Mouse (Mus musculus): Measurements from ENCODE around the gene Hdac8. TPM values are rescaled to one million over a fixed set of nuclear protein-coding genes. Genes with fewer than 3 reads are reported as not detected.

Hdac8 gene
- polyA plus RNA-seq, 1 experiment from 2014 or later, result 2.2 TPM

GRCm38 (mm10) chrX:102311119-102311518 lies 194.0 kb downstream of the Hdac8 start:
- H3K4me3 ChIP-seq (ENCODE audit: low read depth, low read length), result no peak overlapping the region
- H3K36me3 ChIP-seq (ENCODE audit: control insufficient read depth, insufficient read depth, low read length), result no peaks in the 10 kb centered on the region
- no peaks in the 10 kb centered on the region for H3K9me3 ChIP-seq (replicated peaks; ENCODE audit: control insufficient read depth, low read length)
- H3K27me3 ChIP-seq (ENCODE audit: control insufficient read depth, insufficient read depth, low read length), result peaks cover 8% of the 10 kb centered on the region
- no peak for ATAC-seq (replicated peaks; ENCODE audit: insufficient number of reproducible peaks, low FRiP score, low TSS enrichment)
- H3K4me2 ChIP-seq, result no peak overlapping the region
- no peak overlapping the region for H3K9ac ChIP-seq (ENCODE audit: low read depth, low read length)
- no peaks in the 10 kb centered on the region for H3K4me1 ChIP-seq (ENCODE audit: control insufficient read depth, insufficient read depth, low read length)
- 81% methylated on average over 3 of the region's 3 CpGs for WGBS (ENCODE audit: insufficient replicate concordance)
- H3K27ac ChIP-seq (ENCODE audit: low read depth, low read length), result no peak overlapping the region

DNA sequence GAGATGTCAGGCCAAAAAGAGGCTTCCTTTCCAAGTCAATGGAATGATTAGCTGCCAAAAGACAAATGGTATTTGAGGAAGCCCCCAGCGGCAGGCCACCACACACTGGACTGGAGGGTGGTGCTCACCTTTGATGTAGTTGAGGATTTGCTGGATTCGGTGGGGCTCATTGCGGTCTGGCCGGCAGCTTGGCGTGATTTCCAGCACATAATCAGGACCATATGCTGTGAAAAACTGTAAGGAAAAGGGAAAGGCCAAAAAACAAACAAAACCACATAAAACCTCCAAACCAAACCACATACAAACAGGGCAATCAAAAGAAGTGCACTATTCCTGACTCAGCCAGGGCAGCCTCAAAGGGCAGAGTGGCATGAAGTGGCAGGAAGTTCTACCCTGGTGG lies 197.6 kb downstream of the Hdac8 start:
- 68% methylated on average over 5 of the region's 5 CpGs for WGBS (ENCODE audit: insufficient replicate concordance)
- Histone ChIP-seq H3K27ac (ENCODE audit: low read depth, low read length) (no peak overlapping the region), H3K4me2 (no peak overlapping the region), H3K4me1 (ENCODE audit: control insufficient read depth, insufficient read depth, low read length) (peaks cover 6% of the 10 kb centered on the region), H3K9me3 (replicated peaks; ENCODE audit: control insufficient read depth, low read length) (no peaks in the 10 kb centered on the region), H3K36me3 (ENCODE audit: control insufficient read depth, insufficient read depth, low read length) (no peaks in the 10 kb centered on the region), H3K9ac (ENCODE audit: low read depth, low read length) (no peak overlapping the region), H3K4me3 (ENCODE audit: low read depth, low read length) (no peak overlapping the region), H3K27me3 (ENCODE audit: control insufficient read depth, insufficient read depth, low read length) (peaks cover 16% of the 10 kb centered on the region)
- ATAC-seq (replicated peaks; ENCODE audit: insufficient number of reproducible peaks, low FRiP score, low TSS enrichment), result no peak

- Histone ChIP-seq H3K27ac (ENCODE audit: low read depth, low read length) (no peak overlapping the region), H3K4me3 (ENCODE audit: low read depth, low read length) (no peak overlapping the region), H3K4me1 (ENCODE audit: control insufficient read depth, insufficient read depth, low read length) (peaks cover 6% of the 10 kb centered on the region), H3K36me3 (ENCODE audit: control insufficient read depth, insufficient read depth, low read length) (no peaks in the 10 kb centered on the region), H3K4me2 (no peak overlapping the region), H3K9ac (ENCODE audit: low read depth, low read length) (no peak overlapping the region), H3K27me3 (ENCODE audit: control insufficient read depth, insufficient read depth, low read length) (peaks cover 13% of the 10 kb centered on the region), H3K9me3 (replicated peaks; ENCODE audit: control insufficient read depth, low read length) (no peaks in the 10 kb centered on the region)
- ATAC-seq (replicated peaks; ENCODE audit: insufficient number of reproducible peaks, low FRiP score, low TSS enrichment), result no peak
- WGBS (ENCODE audit: insufficient replicate concordance), result 61% methylated on average over 4 of the region's 4 CpGs
These were observed 199.4 kb downstream of the Hdac8 start for GRCm38 (mm10) chrX:102305806-102306205.

GRCm38 (mm10) chrX:102304914-102305313 lies 200.2 kb downstream of the Hdac8 start:
- no peak for ATAC-seq (replicated peaks; ENCODE audit: insufficient number of reproducible peaks, low FRiP score, low TSS enrichment)
- H3K4me2 ChIP-seq, result no peak overlapping the region
- H3K4me1 ChIP-seq (ENCODE audit: control insufficient read depth, insufficient read depth, low read length), result peaks cover 6% of the 10 kb centered on the region
- no peaks in the 10 kb centered on the region for H3K36me3 ChIP-seq (ENCODE audit: control insufficient read depth, insufficient read depth, low read length)
- no peak overlapping the region for H3K9ac ChIP-seq (ENCODE audit: low read depth, low read length)
- peak overlapping the region; percentile 41; the same call in 1 of the 2 replicates for H3K27ac ChIP-seq (ENCODE audit: low read depth, low read length)
- H3K27me3 ChIP-seq (ENCODE audit: control insufficient read depth, insufficient read depth, low read length), result peaks cover 13% of the 10 kb centered on the region
- no peaks in the 10 kb centered on the region for H3K9me3 ChIP-seq (replicated peaks; ENCODE audit: control insufficient read depth, low read length)
- WGBS (ENCODE audit: insufficient replicate concordance), result 53% methylated on average over 4 of the region's 4 CpGs
- H3K4me3 ChIP-seq (ENCODE audit: low read depth, low read length), result no peak overlapping the region

DNA sequence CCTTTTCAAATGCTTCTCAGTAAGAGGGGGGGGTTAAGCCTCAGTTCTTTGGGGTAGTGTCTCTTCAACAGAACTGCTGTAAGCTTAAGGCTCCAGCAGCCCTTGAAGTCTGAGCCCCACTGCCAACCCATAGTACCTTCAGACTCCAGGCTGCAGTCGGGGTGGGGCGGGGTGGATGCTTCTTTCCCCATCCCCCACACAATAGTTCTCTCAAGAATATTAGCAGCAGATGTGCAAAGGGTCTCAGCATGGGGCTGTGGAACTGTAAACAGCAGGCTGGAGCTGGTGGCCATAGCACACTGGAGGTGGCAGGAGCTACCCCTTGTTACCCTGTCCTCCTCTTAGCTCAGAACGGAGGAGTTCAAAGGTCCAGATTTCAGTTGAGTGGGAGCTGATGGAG lies 202.7 kb downstream of the Hdac8 start:
- no peak overlapping the region for H3K9ac ChIP-seq (ENCODE audit: low read depth, low read length)
- no peak overlapping the region for H3K4me3 ChIP-seq (ENCODE audit: low read depth, low read length)
- no peak for ATAC-seq (replicated peaks; ENCODE audit: insufficient number of reproducible peaks, low FRiP score, low TSS enrichment)
- 39% methylated on average over 3 of the region's 3 CpGs for WGBS (ENCODE audit: insufficient replicate concordance)
- no peak overlapping the region for H3K27ac ChIP-seq (ENCODE audit: low read depth, low read length)
- H3K9me3 ChIP-seq (replicated peaks; ENCODE audit: control insufficient read depth, low read length), result no peaks in the 10 kb centered on the region
- H3K27me3 ChIP-seq (ENCODE audit: control insufficient read depth, insufficient read depth, low read length), result peaks cover 13% of the 10 kb centered on the region
- no peaks in the 10 kb centered on the region for H3K36me3 ChIP-seq (ENCODE audit: control insufficient read depth, insufficient read depth, low read length)
- H3K4me2 ChIP-seq, result no peak overlapping the region
- H3K4me1 ChIP-seq (ENCODE audit: control insufficient read depth, insufficient read depth, low read length), result peaks cover 6% of the 10 kb centered on the region

GRCm38 (mm10) chrX:102284889-102285288 lies 220.3 kb downstream of the Hdac8 start:
- Histone ChIP-seq H3K9me3 (replicated peaks; ENCODE audit: control insufficient read depth, low read length) (no peaks in the 10 kb centered on the region), H3K27me3 (ENCODE audit: control insufficient read depth, insufficient read depth, low read length) (peaks cover 2% of the 10 kb centered on the region; the same call in 1 of the 2 replicates), H3K4me1 (ENCODE audit: control insufficient read depth, insufficient read depth, low read length) (0 out of 2 replicates have a peak, but pooled peaks cover 3% of the 10 kb centered on the region), H3K4me3 (ENCODE audit: low read depth, low read length) (no peak overlapping the region), H3K27ac (ENCODE audit: low read depth, low read length) (no peak overlapping the region), H3K4me2 (no peak overlapping the region), H3K36me3 (ENCODE audit: control insufficient read depth, insufficient read depth, low read length) (no peaks in the 10 kb centered on the region), H3K9ac (ENCODE audit: low read depth, low read length) (no peak overlapping the region)
- ATAC-seq (replicated peaks; ENCODE audit: insufficient number of reproducible peaks, low FRiP score, low TSS enrichment), result no peak
- WGBS (ENCODE audit: insufficient replicate concordance), result 71% methylated on average over 3 of the region's 3 CpGs

GRCm38 (mm10) chrX:102262620-102263345 lies 242.4 kb downstream of the Hdac8 start:
- Histone ChIP-seq H3K27ac (ENCODE audit: low read depth, low read length) (no peak overlapping the region), H3K36me3 (ENCODE audit: control insufficient read depth, insufficient read depth, low read length) (no peaks in the 10 kb centered on the region), H3K4me3 (ENCODE audit: low read depth, low read length) (no peak overlapping the region), H3K4me2 (no peak overlapping the region), H3K4me1 (ENCODE audit: control insufficient read depth, insufficient read depth, low read length) (no peaks in the 10 kb centered on the region), H3K9me3 (replicated peaks; ENCODE audit: control insufficient read depth, low read length) (no peaks in the 10 kb centered on the region), H3K9ac (ENCODE audit: low read depth, low read length) (no peak overlapping the region), H3K27me3 (ENCODE audit: control insufficient read depth, insufficient read depth, low read length) (0 out of 2 replicates have a peak, but pooled peaks cover 2% of the 10 kb centered on the region)
- 76% methylated on average over 14 of the region's 14 CpGs for WGBS (ENCODE audit: insufficient replicate concordance)
- no peak for ATAC-seq (replicated peaks; ENCODE audit: insufficient number of reproducible peaks, low FRiP score, low TSS enrichment)

GRCm38 (mm10) chrX:102259772-102260171 lies 245.4 kb downstream of the Hdac8 start:
- H3K27ac ChIP-seq (ENCODE audit: low read depth, low read length), result no peak overlapping the region
- H3K4me3 ChIP-seq (ENCODE audit: low read depth, low read length), result no peak overlapping the region
- WGBS (ENCODE audit: insufficient replicate concordance), result 85% methylated on average over 4 of the region's 4 CpGs
- H3K9me3 ChIP-seq (replicated peaks; ENCODE audit: control insufficient read depth, low read length), result no peaks in the 10 kb centered on the region
- H3K9ac ChIP-seq (ENCODE audit: low read depth, low read length), result no peak overlapping the region
- H3K4me1 ChIP-seq (ENCODE audit: control insufficient read depth, insufficient read depth, low read length), result no peaks in the 10 kb centered on the region
- 0 out of 2 replicates have a peak, but pooled peaks cover 2% of the 10 kb centered on the region for H3K27me3 ChIP-seq (ENCODE audit: control insufficient read depth, insufficient read depth, low read length)
- no peaks in the 10 kb centered on the region for H3K36me3 ChIP-seq (ENCODE audit: control insufficient read depth, insufficient read depth, low read length)
- no peak for ATAC-seq (replicated peaks; ENCODE audit: insufficient number of reproducible peaks, low FRiP score, low TSS enrichment)
- no peak overlapping the region for H3K4me2 ChIP-seq

DNA sequence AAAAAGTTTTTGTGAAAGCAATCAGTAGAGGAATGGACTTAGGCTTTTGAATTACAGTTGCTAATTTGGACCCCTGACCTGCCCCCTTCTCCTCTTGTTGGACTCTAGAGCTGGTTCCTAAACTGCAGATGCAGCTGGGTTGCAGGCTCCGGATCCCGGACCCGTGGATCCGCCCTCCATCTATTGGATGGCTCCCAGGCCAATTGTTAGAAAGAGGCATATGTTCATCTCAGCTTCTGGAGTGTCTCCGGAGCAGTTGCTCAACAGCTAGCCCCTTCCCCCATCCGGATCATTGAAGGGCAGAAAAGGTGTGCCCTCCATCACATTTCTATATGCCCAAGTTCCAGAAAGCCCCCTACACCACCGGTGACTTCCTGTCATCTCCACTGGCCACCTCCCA lies 251.3 kb downstream of the Hdac8 start:
- Histone ChIP-seq H3K36me3 (ENCODE audit: control insufficient read depth, insufficient read depth, low read length) (no peaks in the 10 kb centered on the region), H3K4me1 (ENCODE audit: control insufficient read depth, insufficient read depth, low read length) (no peaks in the 10 kb centered on the region), H3K4me2 (peak overlapping the region; percentile 50), H3K27me3 (ENCODE audit: control insufficient read depth, insufficient read depth, low read length) (peaks cover 34% of the 10 kb centered on the region), H3K4me3 (ENCODE audit: low read depth, low read length) (no peak overlapping the region; the same call in 1 of the 2 replicates), H3K9ac (ENCODE audit: low read depth, low read length) (no peak overlapping the region), H3K9me3 (replicated peaks; ENCODE audit: control insufficient read depth, low read length) (no peaks in the 10 kb centered on the region), H3K27ac (ENCODE audit: low read depth, low read length) (no peak overlapping the region)
- no peak for ATAC-seq (replicated peaks; ENCODE audit: insufficient number of reproducible peaks, low FRiP score, low TSS enrichment)
- WGBS (ENCODE audit: insufficient replicate concordance), result 21% methylated on average over 7 of the region's 7 CpGs
